Mouse (Mus musculus) CH12.LX (cell line): ENCODE measurements around the gene S1pr1. TPM values are rescaled to one million over a fixed set of nuclear protein-coding genes. Genes with fewer than 3 reads are reported as not detected.

Experiments
- polyA plus RNA-seq: library from polyadenylated mRNA; unstranded; fragments of >175 nt; gene quantifications from 2 replicates; pipeline ENCODE4 v1.2.1, GENCODE M21; 2012; ENCODE audit warnings: low read depth; ENCODE audit not compliant: insufficient read length
- total RNA-seq, 2 experiments: library from RNA; depleted of rRNA; stranded (reverse); fragments of 300-350 nt in 1 of 2; fragments of >200 nt in 1 of 2; gene quantifications; 2 replicates each; pipeline ENCODE4 v1.2.3; 2012 to 2014

S1pr1 gene
- total and polyA plus RNA-seq, 3 experiments, result 1.8 to 7.1 (median 4.6) TPM

Other genes starting within 250 kb of the S1pr1 start
- gene Dph5, start 172.8 kb upstream of the S1pr1 start, total RNA-seq (2012; rRNA removed), result 37.0 and 41.4 TPM in 2 replicates
- 70.0 and 74.3 TPM in 2 replicates for gene Dph5, start 172.8 kb upstream of the S1pr1 start, total RNA-seq (2014; rRNA removed)
- 54.1 and 55.1 TPM in 2 replicates for gene Dph5, start 172.8 kb upstream of the S1pr1 start, polyA plus RNA-seq